In genomic region chr4:103120028-103120384, GRCm38 (mm10) we compare ENCODE assay signal across 8 mouse cellular contexts. TPM values are rescaled to one million over a fixed set of nuclear protein-coding genes. Genes with fewer than 3 reads are reported as not detected.
DNase-seq lines count a peak whose midpoint lies in the region; ATAC-seq and TF ChIP-seq lines count a peak whose summit lies in the region.

No protein-coding gene starts in this region.

- ATAC-seq in erythroblast, adult 5-6 weeks (replicated peaks; ENCODE audit: low FRiP score, poor library complexity, severe bottlenecking): peak; percentile 71
- no peak for ATAC-seq in stomach, postnatal 0 days (ENCODE audit: low FRiP score, low TSS enrichment)

- H3ac ChIP-seq in C2C12 (ENCODE audit: control insufficient read depth, insufficient read length, low read depth): peak overlapping the region; percentile 88

- H3K9me3 ChIP-seq in stomach, postnatal 0 days (ENCODE audit: control insufficient read depth, low read length): no peaks in the 10 kb centered on the region

- peaks cover 1% of the 10 kb centered on the region for H3K36me3 ChIP-seq in C2C12 (ENCODE audit: control insufficient read depth, insufficient read depth)
- no peaks in the 10 kb centered on the region for H3K36me3 ChIP-seq in liver, adult 2 months (ENCODE audit: control insufficient read depth, insufficient read depth, low read length)
- 0 out of 2 replicates have a peak, but pooled peaks cover 3% of the 10 kb centered on the region for H3K36me3 ChIP-seq in stomach, postnatal 0 days (ENCODE audit: control insufficient read depth, insufficient read depth, low read length)

- no peak for TF ChIP-seq POLR2A in liver, adult 2 months (IDR thresholded peaks at IDR 0.05; ENCODE audit: extremely low read depth, insufficient read depth, low read length)

- H3K27ac ChIP-seq in liver, adult 2 months (replicated peaks; ENCODE audit: insufficient read depth, low read depth, low read length): peak overlapping the region; percentile 95
- H3K27ac ChIP-seq in stomach, postnatal 0 days (replicated peaks): peak overlapping the region; percentile 99

- peak; percentile 47 for DNase-seq in embryo, embryonic 10.5 days (ENCODE audit: low spot score)
- DNase-seq in embryo, embryonic 10 days (ENCODE audit: low spot score): no peak
- peak; percentile 58 for DNase-seq in liver, adult 2 months (ENCODE audit: extremely low read depth, low read depth, low spot score)
- peak; percentile 22 for DNase-seq in stomach, postnatal 0 days (ENCODE audit: low spot score)
- no peak for DNase-seq in urinary bladder, adult 2 months (ENCODE audit: low spot score)
- no peak for DNase-seq in thymus, postnatal 25 days

- WGBS in liver, adult 2 months: 3% methylated on average over 4 of the region's 4 CpGs
- WGBS in stomach, postnatal 0 days: 3% methylated on average over 4 of the region's 4 CpGs

- H3K79me3 ChIP-seq in C2C12 (ENCODE audit: low read depth): peaks cover 62% of the 10 kb centered on the region

- H3K4me2 ChIP-seq in stomach, postnatal 0 days (replicated peaks; ENCODE audit: low read depth): peak overlapping the region; percentile 69

- TF ChIP-seq CTCF in C2C12 (IDR thresholded peaks at IDR 0.05; ENCODE audit: control insufficient read depth, insufficient read depth, insufficient read length): no peak
- no peak for TF ChIP-seq CTCF in liver, adult 2 months (IDR thresholded peaks at IDR 0.05; ENCODE audit: low read depth, low read length)
- TF ChIP-seq CTCF in stomach, postnatal 0 days (IDR thresholded peaks at IDR 0.05; ENCODE audit: low read depth): no peak

- no peak for TF ChIP-seq EP300 in stomach, postnatal 0 days (optimal IDR thresholded peaks at IDR 0.05)

- peak overlapping the region; percentile 61 for H3K4me3 ChIP-seq in C2C12 (ENCODE audit: insufficient read depth, poor library complexity, severe bottlenecking)
- H3K4me3 ChIP-seq in liver, adult 2 months (ENCODE audit: insufficient read depth, low read depth, low read length): peak overlapping the region; percentile 89
- H3K4me3 ChIP-seq in stomach, postnatal 0 days (ENCODE audit: low read depth, low read length): peak overlapping the region; percentile 90

- peaks cover 16% of the 10 kb centered on the region for H3K4me1 ChIP-seq in liver, adult 2 months (ENCODE audit: control insufficient read depth, insufficient read depth, low read length)
- H3K4me1 ChIP-seq in stomach, postnatal 0 days (replicated peaks; ENCODE audit: control insufficient read depth, insufficient read depth): no peaks in the 10 kb centered on the region; the same call in 1 of the 2 replicates

- H3K9ac ChIP-seq in liver, adult 2 months (ENCODE audit: low read depth, low read length): peak overlapping the region; percentile 94
- peak overlapping the region; percentile 97 for H3K9ac ChIP-seq in stomach, postnatal 0 days (ENCODE audit: low read length)

- H3K27me3 ChIP-seq in C2C12 (ENCODE audit: control insufficient read depth, insufficient read depth, insufficient read length): no peaks in the 10 kb centered on the region
- H3K27me3 ChIP-seq in liver, adult 2 months (ENCODE audit: control insufficient read depth, insufficient read depth, low read length): no peaks in the 10 kb centered on the region
- no peaks in the 10 kb centered on the region for H3K27me3 ChIP-seq in stomach, postnatal 0 days (ENCODE audit: control insufficient read depth, insufficient read depth, low read length)

- peaks cover 72% of the 10 kb centered on the region for H3K79me2 ChIP-seq in C2C12 (ENCODE audit: control insufficient read depth, insufficient read depth)
- peaks cover 9% of the 10 kb centered on the region for H3K79me2 ChIP-seq in liver, adult 2 months (ENCODE audit: control insufficient read depth, insufficient read depth, low read length)

TF ChIP-seq in C2C12, 6 proteins besides CTCF, POLR2A, EP300 and RAD21:
- no peak for TF ChIP-seq MYOG (IDR thresholded peaks at IDR 0.05; ENCODE audit: control insufficient read depth, extremely low read depth, insufficient read length)
- no peak for TF ChIP-seq CEBPB (IDR thresholded peaks at IDR 0.05; ENCODE audit: low read depth)
- no peak for TF ChIP-seq USF1 (IDR thresholded peaks at IDR 0.05; ENCODE audit: low read depth)
- TF ChIP-seq MYOD1 (IDR thresholded peaks at IDR 0.05; ENCODE audit: control insufficient read depth, insufficient read length, low read depth): no peak
- no peak for TF ChIP-seq MAX (IDR thresholded peaks at IDR 0.05)
- TF ChIP-seq FOSL1 (IDR thresholded peaks at IDR 0.05; ENCODE audit: insufficient read depth, low read length, poor library complexity, severe bottlenecking): no peak

RNA-seq across cellular contexts. Expression of gene Wdr78, which starts 5.7 kb away (rescaled TPM):
- polyA plus RNA-seq in C2C12 (2012; fragmentation: generic; extraction: Trizol): 0.36 TPM
- 2.9 and 3.3 TPM in 2 replicates for total RNA-seq in erythroblast, adult 5-6 weeks (2015; ENCODE audit: low replicate concordance)
- 1.4 and 3.8 TPM in 2 replicates for total RNA-seq in erythroblast, adult 5-6 weeks (2017; ENCODE audit: low replicate concordance)
- 0.46 and 0.74 TPM in 2 replicates for total RNA-seq in liver, adult 2 months (2014; rRNA removed)
- polyA plus RNA-seq in liver, adult 2 months (2012; rRNA removed): 0.10 and 0.22 TPM in 2 replicates
- 0.25 and 0.28 TPM in 2 replicates for polyA plus RNA-seq in stomach, postnatal 0 days (2015; fragmentation: Nextera tagmentation; extraction: Ambion mirVana)
- 2.3 and 2.9 TPM in 2 replicates for polyA plus RNA-seq in urinary bladder, adult 2 months (2012; rRNA removed)

RNA-seq across cellular contexts. Expression of gene Mier1, which starts 5.8 kb away (rescaled TPM):
- 7.4 TPM for polyA plus RNA-seq in C2C12 (2012; fragmentation: generic; extraction: Trizol)
- 198 and 199 TPM in 2 replicates for total RNA-seq in erythroblast, adult 5-6 weeks (2015; ENCODE audit: low replicate concordance)
- 293 and 399 TPM in 2 replicates for total RNA-seq in erythroblast, adult 5-6 weeks (2017; ENCODE audit: low replicate concordance)
- total RNA-seq in liver, adult 2 months (2014; rRNA removed): 25.4 TPM in 2 replicates
- 4.3 and 7.3 TPM in 2 replicates for polyA plus RNA-seq in liver, adult 2 months (2012; rRNA removed)
- polyA plus RNA-seq in stomach, postnatal 0 days (2015; fragmentation: Nextera tagmentation; extraction: Ambion mirVana): 24.8 and 31.1 TPM in 2 replicates
- polyA plus RNA-seq in urinary bladder, adult 2 months (2012; rRNA removed): 24.2 and 29.6 TPM in 2 replicates

Comparison
In these comparisons a context has a peak if more than half of its experiments do, and no peak if none do; other contexts are left out.
1. DNase-seq: peak in embryo, embryonic 10.5 days (single experiment), liver, adult 2 months (single experiment) and stomach, postnatal 0 days (single experiment); none in embryo, embryonic 10 days (single experiment), urinary bladder, adult 2 months (single experiment) and thymus, postnatal 25 days (single experiment).
2. Peak in every context shown above with its lines, with median percentiles within 50 percentile points of each other: H3K4me3 ChIP-seq.